Mouse (Mus musculus): ENCODE results near the gene Sumf1. TPM values are rescaled to one million over a fixed set of nuclear protein-coding genes. Genes with fewer than 3 reads are reported as not detected.

The Sumf1 gene
- total and polyA plus RNA-seq, 3 experiments: 11.0 to 23.1 (median 14.9) TPM

DNA sequence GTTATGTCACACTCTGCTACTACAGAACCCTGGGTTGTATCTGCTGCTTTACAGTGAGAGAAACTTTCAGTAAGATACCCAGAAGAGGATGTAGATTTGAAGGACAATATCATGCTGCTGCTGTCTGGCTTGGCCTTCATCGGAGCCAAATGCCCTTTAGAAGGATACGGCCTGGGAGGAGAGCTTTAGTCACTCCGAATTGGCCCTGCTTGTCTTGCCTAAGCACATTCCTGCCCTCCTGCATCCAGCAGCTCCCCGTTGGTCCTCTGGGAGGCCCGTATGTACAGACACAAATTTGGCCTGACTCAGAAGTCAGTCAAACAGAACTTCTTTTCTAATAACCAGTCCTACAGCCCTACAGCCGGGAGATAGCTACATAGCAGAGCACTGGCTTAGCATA, 49.2 kb upstream of the Sumf1 start:
- H3K4me3 ChIP-seq (replicated peaks in 1 of 3; ENCODE audit: low read depth in 2 of 3, low read length in 2 of 3, poor library complexity in 1 of 3): no peak overlapping the region
- dilution Hi-C loops (cut with MboI; ENCODE audit: extremely low pct_ligation_motif_present, extremely low pct_unique_long_range_greater_than_20kb, low sequenced_read_pairs) (no loop called here), in situ Hi-C loops (cut with MboI; ENCODE audit: low pct_ligation_motif_present, low pct_unique_long_range_greater_than_20kb, low sequenced_read_pairs) (loop anchor here (10.0 kb wide), 1 partner anchor 110 kb away; no protein-coding TSS in a partner anchor)

DNA sequence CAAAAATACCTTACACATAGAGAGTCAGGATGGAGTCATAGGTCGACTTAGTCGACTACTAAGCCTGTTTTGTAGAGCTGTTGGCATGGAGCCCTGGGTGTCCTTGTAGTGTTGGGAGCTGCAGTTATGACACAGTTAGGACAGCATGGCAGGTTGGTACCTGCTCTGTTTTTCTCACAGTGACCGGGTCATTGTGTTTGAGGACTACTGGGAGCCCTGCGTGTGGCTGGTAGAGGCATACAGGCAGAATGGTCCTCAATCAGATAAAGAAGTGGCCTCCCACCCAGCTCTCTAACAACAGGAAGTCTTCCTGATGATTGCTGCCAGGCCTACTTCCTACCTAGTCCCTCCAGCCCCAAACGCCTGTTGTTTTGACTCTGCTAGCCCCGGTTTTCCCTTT, 47.7 kb upstream of the Sumf1 start:
- Histone ChIP-seq H3K36me3 (replicated peaks in 1 of 2; ENCODE audit: control insufficient read depth in 1 of 2, insufficient read depth in 1 of 2, low read length in 1 of 2) (peaks cover 10 to 70% of the 10 kb centered on the region in 2 experiments), H3K27ac (ENCODE audit: insufficient read depth, low read depth) (no peak overlapping the region), H3K9ac (ENCODE audit: insufficient read depth, low read depth) (no peak overlapping the region), H3K4me1 (ENCODE audit: control insufficient read depth in 1 of 2, insufficient read depth in 2 of 2) (peaks cover 9 to 85% of the 10 kb centered on the region in 2 experiments), H3K4me3 (replicated peaks in 1 of 3; ENCODE audit: low read depth in 2 of 3, low read length in 2 of 3, poor library complexity in 1 of 3) (no peak overlapping the region), H3K9me3 (replicated peaks; ENCODE audit: low read length) (no peaks in the 10 kb centered on the region), H3K4me2 (ENCODE audit: insufficient read depth, low read depth, poor library complexity, severe bottlenecking) (no peak overlapping the region), H3K79me2 (replicated peaks; ENCODE audit: control insufficient read depth, extremely low read depth, insufficient read depth, poor library complexity, severe bottlenecking) (peaks cover 25% of the 10 kb centered on the region), H3K27me3 (replicated peaks) (no peaks in the 10 kb centered on the region)
- in situ Hi-C loops (cut with MboI; ENCODE audit: low pct_ligation_motif_present, low pct_unique_long_range_greater_than_20kb, low sequenced_read_pairs): loop anchor here (10.0 kb wide), 1 partner anchor 112 kb away; no protein-coding TSS in a partner anchor
- dilution Hi-C loops (cut with MboI; ENCODE audit: extremely low pct_ligation_motif_present, extremely low pct_unique_long_range_greater_than_20kb, low sequenced_read_pairs): no loop called here
- TF ChIP-seq NELFE (IDR thresholded peaks at IDR 0.05; ENCODE audit: low read depth, low read length) (no peak), TBP (conservative IDR thresholded peaks at IDR 0.05; ENCODE audit: low read depth, low read length) (no peak), MEF2A (IDR thresholded peaks at IDR 0.05; ENCODE audit: borderline replicate concordance, low read depth, low read length) (no peak), POLR2AphosphoS2 (IDR thresholded peaks at IDR 0.05; ENCODE audit: low read depth, low read length) (no peak), HCFC1 (IDR thresholded peaks at IDR 0.05; ENCODE audit: low read depth, low read length) (no peak), ELF1 (IDR thresholded peaks at IDR 0.05; ENCODE audit: low read depth, low read length) (no peak), ZNF384 (IDR thresholded peaks at IDR 0.05; ENCODE audit: low read depth, low read length) (no peak), CHD1 (IDR thresholded peaks at IDR 0.05; ENCODE audit: low read depth, low read length) (no peak), GABPA (IDR thresholded peaks at IDR 0.05; ENCODE audit: insufficient replicate concordance, low read depth, low read length) (no peak)
- no peak for DNase-seq (ENCODE audit: extremely low read depth)

More for the DNA sequence above, 49.2 kb upstream of the Sumf1 start:
- Histone ChIP-seq H3K9ac (ENCODE audit: insufficient read depth, low read depth) (no peak overlapping the region), H3K79me2 (replicated peaks; ENCODE audit: control insufficient read depth, extremely low read depth, insufficient read depth, poor library complexity, severe bottlenecking) (peaks cover 17% of the 10 kb centered on the region), H3K36me3 (replicated peaks in 1 of 2; ENCODE audit: control insufficient read depth in 1 of 2, insufficient read depth in 1 of 2, low read length in 1 of 2) (peaks cover 14 to 78% of the 10 kb centered on the region in 2 experiments), H3K27ac (ENCODE audit: insufficient read depth, low read depth) (no peak overlapping the region), H3K9me3 (replicated peaks; ENCODE audit: low read length) (no peaks in the 10 kb centered on the region), H3K4me1 (ENCODE audit: control insufficient read depth in 1 of 2, insufficient read depth in 2 of 2) (peaks cover under 1 to 73% of the 10 kb centered on the region in 2 experiments), H3K4me2 (ENCODE audit: insufficient read depth, low read depth, poor library complexity, severe bottlenecking) (no peak overlapping the region), H3K27me3 (replicated peaks) (no peaks in the 10 kb centered on the region)
- no peak for DNase-seq (ENCODE audit: extremely low read depth)
- TF ChIP-seq ETS1 (conservative IDR thresholded peaks at IDR 0.05; ENCODE audit: low read depth, low read length): no peak

DNA sequence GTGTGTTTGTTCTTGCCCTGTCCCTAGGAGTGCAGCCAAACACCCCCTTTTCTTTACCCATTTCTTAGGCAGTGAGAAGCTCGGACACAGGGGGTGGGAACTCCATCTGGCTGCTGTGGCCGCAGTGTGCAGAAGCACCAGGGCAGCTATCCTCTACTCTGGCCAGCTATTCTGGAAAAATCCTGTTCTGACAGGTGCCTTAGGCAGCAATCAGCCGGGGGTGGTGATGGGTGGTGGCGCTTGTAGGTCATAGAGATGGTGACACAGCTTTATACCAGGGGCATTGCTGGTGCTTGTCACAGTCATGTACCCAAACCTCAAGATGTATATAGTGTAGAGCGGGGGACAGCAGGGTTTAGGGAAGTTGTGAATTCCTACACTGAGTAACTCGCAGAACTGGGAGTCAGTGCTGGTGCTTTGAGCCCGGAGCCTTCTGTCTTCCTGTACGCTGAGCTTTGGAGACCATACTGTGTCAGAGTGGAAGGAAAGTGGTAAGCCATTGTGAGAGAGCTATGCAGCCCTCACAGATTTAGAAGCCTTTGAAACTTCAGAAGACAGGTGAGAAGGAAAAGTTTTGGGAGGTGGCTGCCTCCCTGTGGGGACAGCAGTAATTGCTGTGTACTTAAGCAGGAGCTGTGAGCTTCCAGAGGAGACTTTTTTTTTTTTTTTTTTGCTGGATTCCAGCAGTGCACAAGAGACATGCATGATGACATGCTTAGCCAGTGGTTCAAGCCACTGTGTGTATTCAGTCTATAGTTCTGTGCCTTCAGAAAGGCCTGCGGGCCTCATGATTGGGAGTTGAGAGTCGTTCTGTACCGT, 46.7 kb upstream of the Sumf1 start:
- peaks cover 14 to 85% of the 10 kb centered on the region in 2 experiments for H3K4me1 ChIP-seq (ENCODE audit: control insufficient read depth in 1 of 2, insufficient read depth in 2 of 2)
- no peak overlapping the region for H3K9ac ChIP-seq (ENCODE audit: insufficient read depth, low read depth)
- no peak overlapping the region for H3K4me3 ChIP-seq (replicated peaks in 1 of 3; ENCODE audit: low read depth in 2 of 3, low read length in 2 of 3, poor library complexity in 1 of 3)
- no peaks in the 10 kb centered on the region for H3K27me3 ChIP-seq (replicated peaks)
- in situ Hi-C loops (cut with MboI; ENCODE audit: low pct_ligation_motif_present, low pct_unique_long_range_greater_than_20kb, low sequenced_read_pairs) (loop anchor here (10.0 kb wide), 1 partner anchor 113 kb away; no protein-coding TSS in a partner anchor), dilution Hi-C loops (cut with MboI; ENCODE audit: extremely low pct_ligation_motif_present, extremely low pct_unique_long_range_greater_than_20kb, low sequenced_read_pairs) (no loop called here)
- peaks cover 33% of the 10 kb centered on the region for H3K79me2 ChIP-seq (replicated peaks; ENCODE audit: control insufficient read depth, extremely low read depth, insufficient read depth, poor library complexity, severe bottlenecking)
- TF ChIP-seq MXI1 (IDR thresholded peaks at IDR 0.05; ENCODE audit: low read depth, low read length): no peak
- TF ChIP-seq RAD21 (IDR thresholded peaks at IDR 0.05; ENCODE audit: low read depth, low read length): peak; percentile 55
- no peak for TF ChIP-seq JUN (IDR thresholded peaks at IDR 0.05; ENCODE audit: insufficient read depth, low read depth, low read length)
- TF ChIP-seq CTCF (conservative IDR thresholded peaks at IDR 0.05 in 1 of 2, IDR thresholded peaks at IDR 0.05 in 1 of 2; ENCODE audit: low read depth in 2 of 2, low read length in 2 of 2): peak in 1 of 2 experiments; percentile 48; a peak in 2 of 4 replicates
- peak; percentile 68 for TF ChIP-seq ZNF384 (IDR thresholded peaks at IDR 0.05; ENCODE audit: low read depth, low read length)
- TF ChIP-seq SMC3 (IDR thresholded peaks at IDR 0.05; ENCODE audit: low read depth, low read length): peak; percentile 65
- DNase-seq (ENCODE audit: extremely low read depth): no peak
- H3K9me3 ChIP-seq (replicated peaks; ENCODE audit: low read length): no peaks in the 10 kb centered on the region
- peaks cover 2 to 62% of the 10 kb centered on the region in 2 experiments for H3K36me3 ChIP-seq (replicated peaks in 1 of 2; ENCODE audit: control insufficient read depth in 1 of 2, insufficient read depth in 1 of 2, low read length in 1 of 2)
- H3K4me2 ChIP-seq (ENCODE audit: insufficient read depth, low read depth, poor library complexity, severe bottlenecking): no peak overlapping the region
- no peak overlapping the region for H3K27ac ChIP-seq (ENCODE audit: insufficient read depth, low read depth)

Data from CH12.LX (cell line).